Mouse (Mus musculus): Measurements from ENCODE around the gene Tcf7l2.

Tcf7l2 gene

DNA sequence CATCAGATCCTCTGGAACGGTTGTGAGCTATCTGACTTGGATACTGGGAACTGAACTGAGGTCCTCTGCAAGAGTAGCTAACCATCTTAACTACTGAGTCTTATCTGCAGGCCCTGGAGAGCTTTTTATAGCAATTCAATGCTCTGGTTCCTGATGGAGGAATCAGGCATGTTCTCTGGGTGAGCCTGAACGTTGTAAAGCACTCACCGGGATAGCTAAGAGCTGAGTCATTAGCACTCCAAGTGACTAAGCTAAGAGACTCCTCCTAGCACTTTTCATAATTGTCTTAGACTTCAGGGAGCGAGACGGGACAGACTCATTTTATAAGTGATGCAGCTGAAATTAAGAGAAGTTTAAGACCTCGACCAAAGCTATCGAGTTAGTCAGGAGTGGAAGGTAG is 53.7 kb downstream of the Tcf7l2 start:
- no peak for DNase-seq

DNA sequence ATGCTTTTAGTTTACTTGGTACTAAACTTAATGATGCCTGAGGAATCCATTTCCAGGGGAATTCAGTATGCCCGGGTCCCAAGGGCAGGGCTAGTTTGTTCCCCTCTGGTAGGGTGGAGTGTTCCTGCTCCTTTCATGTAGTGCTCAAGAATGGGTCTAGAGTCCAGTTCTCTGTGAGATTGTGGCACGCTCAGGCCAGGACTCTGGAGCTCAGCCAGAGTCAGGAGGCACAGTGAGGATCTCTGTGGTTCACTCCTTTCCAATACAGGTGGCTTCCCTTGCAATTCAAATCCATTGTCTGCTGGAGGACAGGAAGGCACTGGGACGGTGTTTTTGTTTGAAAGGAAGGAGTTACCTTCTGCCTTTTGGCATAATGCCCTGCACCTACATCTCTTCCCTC is 56.2 kb downstream of the Tcf7l2 start:
- DNase-seq: no peak

DNA sequence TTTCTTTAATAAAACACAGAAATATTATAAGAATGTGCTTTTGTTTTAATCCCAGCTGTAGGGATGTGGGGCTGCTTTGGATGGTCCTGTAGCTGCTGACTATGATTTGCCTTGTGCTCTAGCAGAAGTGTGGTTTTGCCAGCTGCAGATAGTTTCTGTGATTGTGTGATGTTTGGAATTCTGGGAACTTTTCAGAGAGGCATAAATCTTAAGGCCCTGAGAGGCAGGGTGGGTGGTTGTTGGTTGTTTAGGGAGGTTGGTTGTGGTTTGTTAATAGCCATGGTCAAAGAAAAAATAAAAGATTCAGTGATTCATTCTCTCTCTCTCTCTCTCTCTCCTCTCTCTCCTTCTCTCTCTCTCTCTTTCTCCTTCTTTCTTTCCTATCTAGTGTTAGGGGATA is 57.8 kb downstream of the Tcf7l2 start:
- DNase-seq: no peak

DNA sequence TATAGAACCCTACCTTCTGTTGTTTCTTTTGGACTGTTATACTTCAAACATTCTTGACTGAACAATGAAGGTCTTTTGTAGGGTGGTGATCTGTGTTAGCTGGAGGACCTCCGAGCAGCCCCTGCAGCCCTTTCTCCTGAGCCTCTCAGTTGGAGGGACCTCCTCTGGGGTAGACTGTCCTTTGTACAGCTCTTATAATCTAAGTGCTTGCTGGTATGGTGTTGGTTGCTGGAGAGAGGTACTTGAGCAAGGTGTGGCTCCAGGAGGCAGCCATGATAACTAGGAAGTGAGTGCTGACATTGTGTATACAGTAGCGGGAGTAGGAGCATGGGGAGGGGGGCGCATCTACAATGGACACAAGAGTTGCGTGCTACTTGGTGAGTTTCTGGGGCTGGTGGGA is 58.4 kb downstream of the Tcf7l2 start:
- DNase-seq: no peak

DNA sequence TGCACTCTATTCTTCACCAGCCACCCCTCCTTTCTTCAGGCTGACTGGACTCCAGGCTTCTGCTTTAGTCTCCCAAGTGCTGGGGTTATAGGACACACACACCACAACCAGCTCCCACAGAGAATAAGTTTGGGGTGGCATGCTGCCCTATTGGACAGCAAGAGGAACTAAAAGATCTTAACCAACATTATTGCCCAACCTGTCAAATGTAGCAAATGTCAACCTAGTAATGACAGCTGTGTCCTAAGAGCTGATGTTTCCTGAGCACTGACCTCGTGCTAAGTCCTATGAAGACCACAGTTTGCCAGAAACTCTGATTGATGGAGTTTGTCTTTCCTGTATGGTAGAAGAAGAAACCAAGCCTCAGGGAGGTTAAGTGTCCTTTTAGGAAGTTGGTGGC is 61.5 kb downstream of the Tcf7l2 start:
- DNase-seq: no peak

DNA sequence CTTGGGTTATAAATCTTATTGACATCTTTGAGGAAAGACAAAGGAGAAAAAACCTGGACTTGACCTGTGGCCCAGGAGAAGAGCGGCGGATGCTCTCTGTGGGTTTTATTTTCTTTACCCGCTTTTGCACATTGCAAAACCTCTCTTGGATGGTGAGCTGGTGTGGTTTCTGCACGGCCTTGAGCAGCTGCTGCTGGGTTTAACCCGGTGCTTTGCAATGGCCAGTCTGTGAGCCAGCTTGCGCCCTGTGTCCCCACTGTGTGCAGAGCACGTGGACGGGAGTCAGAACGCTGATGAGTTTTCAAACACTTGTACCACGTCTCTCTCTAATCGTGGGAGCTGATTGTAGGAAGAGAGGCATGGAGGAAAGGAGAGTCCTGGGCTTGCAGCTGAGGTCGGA is 62.2 kb downstream of the Tcf7l2 start:
- no peak for DNase-seq

GRCm38 (mm10) chr19:55804795-55805194 is 63.2 kb downstream of the Tcf7l2 start:
- DNase-seq: no peak

- DNase-seq: peak; percentile 46
Measured at GRCm38 (mm10) chr19:55806434-55807193, 65.0 kb downstream of the Tcf7l2 start.

- DNase-seq: no peak
Measured at GRCm38 (mm10) chr19:55807194-55808053, 65.8 kb downstream of the Tcf7l2 start.

DNA sequence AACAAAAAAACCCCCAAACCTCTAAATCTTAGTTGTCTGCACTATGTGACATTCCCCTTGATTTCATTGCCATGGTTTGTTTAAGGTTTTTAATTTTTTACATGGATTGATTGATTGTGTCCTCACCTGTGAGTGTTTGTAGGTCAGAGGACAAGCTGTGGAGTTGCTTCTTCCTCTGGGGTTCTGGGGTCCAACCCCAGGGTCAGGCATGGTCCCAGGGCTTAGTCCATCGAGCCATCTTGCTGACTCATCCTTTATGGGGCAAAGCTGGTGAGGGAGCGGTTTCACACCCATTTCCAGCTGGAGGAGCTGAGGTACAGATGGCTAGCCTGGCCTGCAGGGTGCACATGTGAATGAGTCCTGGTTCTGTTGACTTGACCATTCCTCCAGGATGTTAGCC is 66.7 kb downstream of the Tcf7l2 start:
- DNase-seq: no peak

DNA sequence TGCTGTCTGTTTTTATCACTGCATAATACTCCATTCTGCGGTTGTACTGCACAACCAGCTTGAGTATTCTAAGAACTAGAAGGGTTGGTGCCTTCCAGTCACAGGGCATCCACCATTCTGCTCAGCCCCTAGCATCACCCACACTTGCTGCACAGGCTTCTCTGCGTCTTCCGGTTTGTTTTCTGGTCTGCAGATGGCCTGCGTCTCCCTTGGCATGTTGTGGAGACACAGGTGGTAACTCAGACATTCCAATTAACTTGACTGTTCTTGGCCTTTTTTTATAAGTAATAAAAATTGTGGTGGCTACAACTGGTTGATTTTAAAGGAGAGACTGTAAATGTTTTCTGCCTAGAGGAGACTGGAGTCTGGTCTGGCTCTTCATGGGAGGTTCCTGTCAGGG is 67.9 kb downstream of the Tcf7l2 start:
- no peak for DNase-seq

DNA sequence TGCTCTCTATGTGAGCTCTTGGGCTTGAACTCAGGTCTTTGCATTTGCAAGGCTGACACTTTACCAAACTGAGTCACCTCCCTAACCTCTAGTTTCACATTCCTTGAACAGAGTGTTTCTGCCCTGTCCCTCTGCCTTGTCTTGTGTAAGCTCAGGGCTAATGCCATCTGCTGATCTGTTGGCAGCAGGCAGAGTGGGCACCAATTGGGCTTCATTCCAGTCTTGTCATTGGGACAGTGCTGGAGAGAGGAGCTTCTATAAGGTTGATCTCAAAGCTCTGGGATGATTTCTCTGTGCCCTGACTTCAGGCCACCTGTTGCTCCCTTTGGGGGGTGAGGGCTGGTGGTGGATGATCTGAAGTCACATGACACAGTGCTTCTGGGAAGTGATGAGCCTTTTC is 70.6 kb downstream of the Tcf7l2 start:
- no peak for DNase-seq

- DNase-seq: no peak
Measured at GRCm38 (mm10) chr19:55815010-55815790, 73.6 kb downstream of the Tcf7l2 start.

- no peak for DNase-seq
Measured at GRCm38 (mm10) chr19:55816974-55817373, 75.4 kb downstream of the Tcf7l2 start.

DNA sequence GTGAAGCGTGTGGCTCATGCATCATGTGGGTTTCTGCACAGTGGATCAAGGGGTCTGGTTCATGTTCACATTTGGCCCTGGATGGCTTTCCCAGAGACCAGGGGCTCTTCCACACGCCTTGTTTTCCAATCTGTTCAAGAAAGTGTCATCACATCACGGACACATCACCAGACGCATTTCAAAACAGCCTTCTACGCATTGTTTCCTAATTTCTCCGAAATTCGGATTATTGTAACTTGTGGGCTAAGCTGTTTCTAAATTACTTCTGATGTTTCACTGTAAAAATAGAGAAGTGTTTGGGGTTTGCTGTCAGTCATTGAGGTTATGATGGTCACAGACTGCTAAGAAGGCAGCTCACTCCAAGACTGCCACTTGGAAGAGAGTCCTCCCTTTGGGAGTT is 78.6 kb downstream of the Tcf7l2 start:
- DNase-seq: peak; percentile 46

GRCm38 (mm10) chr19:55825001-55825827 is 83.6 kb downstream of the Tcf7l2 start:
- peak; percentile 52 for DNase-seq

- DNase-seq: no peak
Measured at GRCm38 (mm10) chr19:55825951-55826507, 84.4 kb downstream of the Tcf7l2 start.

- no peak for DNase-seq
Measured at GRCm38 (mm10) chr19:55827613-55828259, 86.1 kb downstream of the Tcf7l2 start.

DNA sequence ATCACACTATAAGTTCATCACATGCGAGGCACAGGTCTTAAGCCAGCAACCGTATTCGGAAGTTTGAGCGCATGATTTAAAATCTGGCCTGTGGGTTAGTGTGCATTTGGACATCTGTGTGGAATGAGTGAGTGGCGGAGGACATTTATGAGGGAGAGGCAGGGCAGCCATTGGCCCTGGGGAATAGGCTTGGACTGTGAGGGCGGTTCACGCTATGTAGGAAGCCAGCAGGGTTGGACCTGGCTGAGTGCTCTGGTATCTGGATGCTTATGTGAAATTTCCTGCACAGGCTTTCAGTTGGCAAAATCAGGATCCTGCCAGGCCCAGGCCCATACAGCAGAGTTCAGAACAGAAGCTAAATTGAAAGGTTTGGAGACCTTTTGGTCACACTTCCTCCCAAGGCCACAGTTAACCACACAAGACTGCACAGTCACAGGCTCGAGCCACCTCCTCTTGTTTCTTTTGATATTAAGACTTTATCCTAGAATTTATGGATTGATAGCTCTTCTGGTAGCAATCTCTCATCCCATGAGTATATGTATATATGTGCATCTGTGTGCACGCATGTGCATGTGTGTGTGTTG is 89.4 kb downstream of the Tcf7l2 start:
- no peak for DNase-seq

DNA sequence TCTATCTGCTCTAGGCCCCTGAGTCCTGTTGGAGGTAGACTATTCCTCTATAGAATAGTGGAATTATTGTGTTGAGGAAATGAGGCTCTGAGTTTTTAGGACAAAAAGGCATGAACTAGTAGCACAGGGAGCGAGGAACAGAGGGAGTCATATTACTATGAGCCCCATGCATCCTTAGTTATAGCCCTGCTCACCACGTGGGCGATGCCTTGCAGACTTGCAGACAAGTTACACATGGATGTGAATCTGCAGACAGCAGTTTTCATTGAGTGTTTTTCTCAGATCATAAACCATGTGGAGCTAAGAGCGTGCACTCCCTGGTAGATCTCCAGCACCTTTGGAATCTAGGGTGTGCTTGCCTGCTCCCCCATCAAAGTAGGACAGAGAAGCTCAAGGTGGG is 90.5 kb downstream of the Tcf7l2 start:
- DNase-seq: no peak

DNA sequence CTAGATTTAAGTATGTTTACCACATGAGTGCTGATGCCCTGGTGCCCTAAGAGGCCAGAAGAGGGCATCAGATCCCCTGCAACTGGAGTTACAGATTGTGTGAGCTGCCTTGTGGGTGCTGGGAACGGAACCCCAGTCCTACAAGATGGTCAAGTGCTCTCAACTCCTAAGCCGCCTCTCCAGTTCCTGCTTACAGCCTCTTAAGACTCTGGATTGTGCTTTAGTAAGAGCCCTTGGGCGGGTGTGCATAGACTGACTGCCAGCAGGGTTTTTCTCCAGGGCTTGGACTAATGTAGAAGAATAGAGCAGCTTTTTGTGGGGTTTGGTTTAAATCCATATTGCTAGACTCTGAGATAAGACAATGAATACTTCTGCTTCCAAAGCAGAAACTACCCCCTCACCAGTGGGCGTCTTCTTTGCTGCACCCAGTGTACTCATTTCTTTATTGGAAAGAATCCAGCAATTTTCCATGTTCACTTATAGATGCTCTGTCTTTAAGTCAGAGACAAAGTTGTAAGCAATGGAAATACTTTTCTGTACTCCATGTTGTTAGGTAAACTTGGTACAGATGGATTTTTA is 92.3 kb downstream of the Tcf7l2 start:
- DNase-seq: no peak

Data from lung, postnatal 10 days (tissue).